Mouse (Mus musculus) thymus, postnatal 10 days (tissue): ENCODE results near the gene Prr5l.
A peak's percentile ranks its signal among the peaks of the same experiment; 100 is the strongest.

ENCODE experiments used
- DNase-seq, 2 experiments: peaks; one replicate each; pipeline ENCODE4 v3.0.0; 2021; ENCODE audit warnings: low spot score in 2 of 2

The Prr5l gene

DNA sequence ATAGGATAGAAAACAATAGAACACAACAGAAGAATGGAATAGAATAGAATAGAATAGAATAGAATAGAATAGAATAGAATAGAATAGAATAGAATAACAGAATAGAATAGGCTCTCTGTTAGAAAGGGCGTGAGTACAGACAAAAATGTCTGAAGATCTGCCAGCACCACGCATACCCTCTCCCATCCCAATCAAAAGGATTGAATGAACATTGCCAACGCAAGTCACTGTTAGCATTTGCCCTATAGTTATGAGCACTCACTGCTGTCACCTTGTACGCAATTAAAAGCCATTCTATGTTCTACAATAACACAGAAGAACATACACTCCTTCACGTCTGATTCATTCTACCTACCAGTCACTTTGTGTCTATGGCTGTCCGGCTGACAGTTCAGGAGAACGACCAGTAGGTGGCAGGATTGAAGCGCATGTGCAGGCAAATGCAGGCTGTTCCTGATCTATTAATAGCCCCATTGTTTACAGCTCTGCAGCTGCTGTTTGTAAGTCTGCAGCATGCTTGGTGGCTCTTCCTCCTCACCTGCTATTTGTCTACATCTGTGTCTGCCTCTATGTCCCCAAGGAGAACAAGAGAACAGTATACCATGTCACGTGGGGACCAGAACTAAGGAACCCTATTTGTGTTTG lies 217.6 kb downstream of the Prr5l start:
- DNase-seq, result peak; percentile 63 to 78
